Mouse (Mus musculus) heart, embryonic 16.5 days (tissue): Measurements from ENCODE around the gene Tmem255b. TPM values are rescaled to one million over a fixed set of nuclear protein-coding genes. Genes with fewer than 3 reads are reported as not detected.

Experiments used
- ATAC-seq: fragments of 200-750 bp; cut with Nextera tagmentation; replicated peaks from 2 replicates; pipeline ENCODE4 v1.8.0; 2017; ENCODE audit warnings: moderate number of reproducible peaks; ENCODE audit not compliant: insufficient read depth, low FRiP score; ENCODE audit errors: extremely low read depth
- H3K27ac ChIP-seq: fragments of 300-500 bp; sonication (generic); 2 replicates; pipeline ENCODE4 v1.5.1; 2014; ENCODE audit warnings: mild to moderate bottlenecking, low read length, control low read depth, moderate library complexity
- H3K27me3 ChIP-seq: fragments of 300-500 bp; sonication (generic); 2 replicates; pipeline ENCODE4 v1.6.1; 2014; ENCODE audit warnings: low read length, mixed read lengths; ENCODE audit not compliant: control insufficient read depth, insufficient read depth
- H3K36me3 ChIP-seq: fragments of 300-500 bp; sonication (generic); 2 replicates; pipeline ENCODE4 v1.6.1; 2014; ENCODE audit not compliant: control insufficient read depth, insufficient read depth
- H3K4me1 ChIP-seq: fragments of 300-500 bp; sonication (generic); 2 replicates; pipeline ENCODE4 v1.6.1; 2014; ENCODE audit warnings: low read length, mixed read lengths; ENCODE audit not compliant: control insufficient read depth, insufficient read depth
- H3K4me2 ChIP-seq: fragments of 300-500 bp; sonication (generic); 2 replicates; pipeline ENCODE4 v1.6.1; 2014; ENCODE audit warnings: low read depth, mild to moderate bottlenecking, control low read depth, low read length
- H3K4me3 ChIP-seq: fragments of 300-500 bp; sonication (generic); 2 replicates; pipeline ENCODE4 v1.5.1; 2014; ENCODE audit warnings: mild to moderate bottlenecking, control low read depth, low read length
- H3K9ac ChIP-seq: fragments of 300-500 bp; sonication (generic); 2 replicates; pipeline ENCODE4 v1.6.1; 2014; ENCODE audit warnings: low read length, control low read depth
- H3K9me3 ChIP-seq: fragments of 300-500 bp; sonication (generic); replicated peaks from 2 replicates; pipeline ENCODE4 v1.6.1; 2016; ENCODE audit warnings: low read length; ENCODE audit not compliant: control insufficient read depth
- WGBS: fragments of 180-500 bp; shearing (Covaris S2); extraction: QIAGEN DNeasy Blood & Tissue Kit; methylation state at CpG from one replicate; pipeline ENCODE4 v1.1.7; 2014; 5-methylcytosine and 5-hydroxymethylcytosine counted together
- polyA plus RNA-seq: library from polyadenylated mRNA; unstranded; fragments of >200 nt; fragmentation: Nextera tagmentation; extraction: Ambion mirVana; gene quantifications from 2 replicates; pipeline ENCODE4 v1.2.1, GENCODE M21; 2015

Gene Tmem255b
- 2.3 and 3.1 TPM in 2 replicates for polyA plus RNA-seq

DNA sequence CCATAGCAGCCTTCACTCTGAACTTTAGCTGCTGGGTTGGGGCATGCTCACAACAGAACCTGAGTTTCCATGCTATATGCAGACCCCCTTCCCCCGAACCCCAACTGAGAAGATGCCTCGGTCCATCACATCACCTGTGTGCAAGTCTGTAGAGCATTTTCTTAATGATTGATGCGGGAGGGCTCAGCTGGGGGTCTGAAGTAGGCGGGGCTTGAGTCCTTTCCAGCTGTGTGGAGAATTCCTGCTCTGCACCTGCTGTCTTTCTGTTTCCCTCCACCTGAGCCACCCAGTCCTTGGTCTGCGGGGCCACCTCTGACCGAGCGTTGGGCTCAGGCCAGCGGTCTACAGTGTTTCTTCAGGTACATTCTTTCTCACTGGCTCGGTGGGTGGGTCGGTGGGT, at the start of gene Tmem255b:
TSS of gene Tmem255b (plus strand) at position 301 of the 400 bp plus-strand sequence.
- peak within 1 kb of the TSS; percentile 23 for H3K4me3 ChIP-seq
- no peak for ATAC-seq
- H3K4me1 ChIP-seq, result no peaks in the 10 kb centered on the region
- H3K27ac ChIP-seq, result no peak within 1 kb of the TSS
- H3K36me3 ChIP-seq, result no peaks in the 10 kb centered on the region
- H3K9me3 ChIP-seq, result no peaks in the 10 kb centered on the region
- H3K27me3 ChIP-seq, result peaks cover 25% of the 10 kb centered on the region
- H3K9ac ChIP-seq, result no peak within 1 kb of the TSS
- H3K4me2 ChIP-seq, result peak within 1 kb of the TSS; percentile 31
- 25% methylated on average over 10 of the region's 10 CpGs for WGBS

- no peaks in the 10 kb centered on the region for H3K36me3 ChIP-seq
- H3K4me1 ChIP-seq, result no peaks in the 10 kb centered on the region
- H3K27ac ChIP-seq, result no peak overlapping the region
- no peaks in the 10 kb centered on the region for H3K9me3 ChIP-seq
- H3K4me2 ChIP-seq, result no peak overlapping the region
- H3K9ac ChIP-seq, result no peak overlapping the region
- no peak for ATAC-seq
- no peaks in the 10 kb centered on the region for H3K27me3 ChIP-seq
- 71% methylated on average over 13 of the region's 13 CpGs for WGBS
- no peak overlapping the region for H3K4me3 ChIP-seq
Observed at GRCm38 (mm10) chr8:13386366-13386765, 48.6 kb upstream of the Tmem255b start.

DNA sequence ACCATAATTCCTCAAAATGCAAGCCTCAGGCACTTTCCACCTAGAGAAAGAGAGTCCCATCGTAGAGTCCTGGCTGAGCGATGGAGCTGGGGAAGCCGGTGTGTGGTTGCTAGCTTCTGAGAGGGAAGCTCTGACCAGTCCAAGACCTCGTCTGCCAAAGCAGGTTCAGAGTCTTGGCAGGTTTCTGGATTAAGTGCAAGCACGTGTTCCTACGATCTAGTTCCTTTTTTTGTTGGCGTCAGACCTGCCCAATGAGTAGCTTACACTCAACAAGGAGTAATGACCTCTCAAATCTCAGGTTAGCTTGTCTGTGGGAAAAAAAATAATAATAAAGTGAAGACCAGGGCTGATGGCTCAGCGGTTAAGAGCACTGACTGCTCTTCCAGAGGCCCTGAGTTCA, 47.3 kb upstream of the Tmem255b start:
- ATAC-seq, result no peak
- no peak overlapping the region for H3K4me3 ChIP-seq
- WGBS, result 80% methylated on average over 8 of the region's 8 CpGs

DNA sequence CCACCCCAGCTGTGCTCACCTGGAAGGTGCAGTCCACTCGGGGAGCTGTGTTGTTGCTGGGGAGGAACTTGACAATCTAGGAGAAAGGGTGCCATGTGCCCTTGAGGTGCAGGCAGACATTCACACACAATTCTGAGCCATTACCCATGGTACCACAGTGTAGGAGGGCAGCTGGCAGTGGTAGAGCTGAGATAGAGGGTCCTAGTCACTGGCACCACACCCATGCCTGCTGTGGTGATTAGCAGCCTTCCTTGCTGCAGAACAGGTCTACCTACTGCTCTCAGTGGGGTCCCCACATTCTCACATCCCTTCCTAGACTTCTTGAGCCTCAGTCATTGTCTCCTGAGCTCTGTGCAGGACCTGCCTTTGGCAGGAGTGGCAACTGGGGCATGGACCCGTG, 46.2 kb upstream of the Tmem255b start:
- no peak overlapping the region for H3K27ac ChIP-seq
- no peak overlapping the region for H3K4me3 ChIP-seq
- H3K9me3 ChIP-seq, result no peaks in the 10 kb centered on the region
- no peaks in the 10 kb centered on the region for H3K27me3 ChIP-seq
- H3K4me2 ChIP-seq, result no peak overlapping the region
- 73% methylated on average over 2 of the region's 2 CpGs for WGBS
- no peak for ATAC-seq
- no peaks in the 10 kb centered on the region for H3K4me1 ChIP-seq
- no peaks in the 10 kb centered on the region for H3K36me3 ChIP-seq
- no peak overlapping the region for H3K9ac ChIP-seq

More for the DNA sequence above, 47.3 kb upstream of the Tmem255b start:
- H3K9me3 ChIP-seq, result no peaks in the 10 kb centered on the region
- no peaks in the 10 kb centered on the region for H3K4me1 ChIP-seq
- H3K27ac ChIP-seq, result no peak overlapping the region
- no peak overlapping the region for H3K9ac ChIP-seq
- H3K36me3 ChIP-seq, result no peaks in the 10 kb centered on the region
- no peak overlapping the region for H3K4me2 ChIP-seq
- H3K27me3 ChIP-seq, result no peaks in the 10 kb centered on the region

GRCm38 (mm10) chr8:13393869-13394268, 41.1 kb upstream of the Tmem255b start:
- WGBS, result 83% methylated on average over 7 of the region's 7 CpGs
- no peaks in the 10 kb centered on the region for H3K9me3 ChIP-seq
- ATAC-seq, result no peak
- H3K4me3 ChIP-seq, result no peak overlapping the region
- H3K4me2 ChIP-seq, result no peak overlapping the region
- H3K27me3 ChIP-seq, result no peaks in the 10 kb centered on the region
- H3K36me3 ChIP-seq, result no peaks in the 10 kb centered on the region
- no peak overlapping the region for H3K9ac ChIP-seq
- H3K27ac ChIP-seq, result no peak overlapping the region
- H3K4me1 ChIP-seq, result no peaks in the 10 kb centered on the region

DNA sequence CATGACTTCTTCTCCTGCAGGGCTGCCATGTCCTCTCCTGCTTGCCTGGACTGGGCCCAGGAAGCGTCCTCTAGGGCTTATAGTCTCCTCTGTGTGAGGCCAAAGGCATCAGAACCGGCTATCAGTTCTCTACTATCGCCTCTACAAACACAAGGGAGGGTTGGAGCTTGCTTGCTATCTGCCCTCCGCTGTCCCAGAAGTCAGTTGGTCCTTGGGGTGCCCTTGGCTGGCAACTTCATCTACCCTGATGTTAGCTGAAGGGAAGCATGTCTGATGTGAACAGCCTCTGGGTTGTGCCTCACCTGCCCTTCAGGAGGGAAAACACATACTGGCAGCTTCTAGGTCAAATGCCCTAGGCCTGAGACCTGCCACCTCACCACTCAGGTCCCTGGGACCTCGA, 38.3 kb upstream of the Tmem255b start, which contains the start of gene Atp4b:
TSS of gene Atp4b (minus strand) at position 101 of the 400 bp plus-strand sequence.
- H3K4me3 ChIP-seq, result no peak within 1 kb of the TSS
- H3K27me3 ChIP-seq, result no peaks in the 10 kb centered on the region
- WGBS, result 72% methylated on average over 5 of the region's 5 CpGs
- no peak within 1 kb of the TSS for H3K4me2 ChIP-seq
- no peaks in the 10 kb centered on the region for H3K9me3 ChIP-seq
- no peaks in the 10 kb centered on the region for H3K4me1 ChIP-seq
- no peaks in the 10 kb centered on the region for H3K36me3 ChIP-seq
- no peak within 1 kb of the TSS for H3K9ac ChIP-seq
- no peak for ATAC-seq
- H3K27ac ChIP-seq, result no peak within 1 kb of the TSS

DNA sequence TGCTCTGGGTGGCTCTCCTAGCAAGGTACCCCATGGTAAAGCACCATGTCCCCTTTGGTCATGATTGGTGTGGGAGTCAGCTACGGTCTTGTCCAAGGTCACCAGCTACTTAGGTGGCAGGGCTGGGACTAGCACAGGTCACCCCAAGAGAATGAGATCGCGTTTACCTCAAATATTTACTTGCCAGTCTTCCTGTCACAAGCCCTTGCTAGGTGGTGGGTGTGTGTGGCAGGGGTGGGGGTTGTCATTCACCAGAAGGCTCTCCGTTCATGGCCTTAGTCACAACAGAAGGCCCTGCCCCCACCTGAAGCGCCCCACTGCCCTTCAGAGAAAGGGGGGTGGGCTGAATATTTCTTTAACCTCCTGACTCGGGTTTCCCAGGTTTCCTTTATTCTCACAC, 31.5 kb upstream of the Tmem255b start:
- Histone ChIP-seq H3K9me3 (no peaks in the 10 kb centered on the region), H3K4me1 (no peaks in the 10 kb centered on the region), H3K36me3 (no peaks in the 10 kb centered on the region), H3K27ac (no peak overlapping the region), H3K27me3 (no peaks in the 10 kb centered on the region), H3K4me3 (no peak overlapping the region), H3K9ac (no peak overlapping the region), H3K4me2 (no peak overlapping the region)
- no peak for ATAC-seq
- WGBS, result 63% methylated on average over 6 of the region's 6 CpGs

GRCm38 (mm10) chr8:13404666-13405131, 30.3 kb upstream of the Tmem255b start, which contains the start of gene Grk1:
Grk1 (plus strand) TSS chr8:13405081.
- no peak within 1 kb of the TSS for H3K4me2 ChIP-seq
- H3K4me1 ChIP-seq, result no peaks in the 10 kb centered on the region
- H3K27ac ChIP-seq, result no peak within 1 kb of the TSS
- H3K36me3 ChIP-seq, result no peaks in the 10 kb centered on the region
- H3K4me3 ChIP-seq, result no peak within 1 kb of the TSS
- H3K27me3 ChIP-seq, result no peaks in the 10 kb centered on the region
- H3K9ac ChIP-seq, result no peak within 1 kb of the TSS
- ATAC-seq, result no peak
- 72% methylated on average over 5 of the region's 5 CpGs for WGBS
- H3K9me3 ChIP-seq, result no peaks in the 10 kb centered on the region

DNA sequence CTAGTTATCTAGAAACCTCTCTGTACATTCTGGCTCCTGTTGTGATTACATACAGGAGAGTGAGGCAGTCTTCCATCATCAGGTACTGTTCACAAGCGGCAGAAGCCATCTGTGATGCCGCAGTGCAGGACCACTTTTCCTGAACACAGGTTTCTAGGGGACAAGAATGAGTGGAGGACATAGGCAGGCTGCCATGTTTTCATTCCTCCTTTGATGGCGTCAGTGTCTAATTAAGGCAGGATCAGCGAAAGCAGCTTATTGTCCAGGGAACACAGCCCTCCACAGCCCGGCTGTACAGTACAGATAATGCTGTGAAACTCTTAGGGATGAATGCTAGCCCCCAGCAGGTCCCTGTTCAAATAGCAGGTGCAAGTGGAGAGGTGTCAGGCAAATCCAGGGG, 29.0 kb upstream of the Tmem255b start:
- H3K4me1 ChIP-seq, result no peaks in the 10 kb centered on the region
- 76% methylated on average over 5 of the region's 5 CpGs for whole genome bisulfite sequencing

More for the DNA sequence above, 29.0 kb upstream of the Tmem255b start:
- Histone ChIP-seq H3K9me3 (no peaks in the 10 kb centered on the region), H3K4me3 (no peak overlapping the region), H3K27ac (no peak overlapping the region), H3K4me2 (no peak overlapping the region), H3K36me3 (no peaks in the 10 kb centered on the region), H3K9ac (no peak overlapping the region), H3K27me3 (no peaks in the 10 kb centered on the region)
- ATAC-seq, result no peak
